Mouse (Mus musculus): ENCODE measurements around the gene Map7d3.
A peak's percentile ranks its signal among the peaks of the same experiment; 100 is the strongest.

The Map7d3 gene

DNA sequence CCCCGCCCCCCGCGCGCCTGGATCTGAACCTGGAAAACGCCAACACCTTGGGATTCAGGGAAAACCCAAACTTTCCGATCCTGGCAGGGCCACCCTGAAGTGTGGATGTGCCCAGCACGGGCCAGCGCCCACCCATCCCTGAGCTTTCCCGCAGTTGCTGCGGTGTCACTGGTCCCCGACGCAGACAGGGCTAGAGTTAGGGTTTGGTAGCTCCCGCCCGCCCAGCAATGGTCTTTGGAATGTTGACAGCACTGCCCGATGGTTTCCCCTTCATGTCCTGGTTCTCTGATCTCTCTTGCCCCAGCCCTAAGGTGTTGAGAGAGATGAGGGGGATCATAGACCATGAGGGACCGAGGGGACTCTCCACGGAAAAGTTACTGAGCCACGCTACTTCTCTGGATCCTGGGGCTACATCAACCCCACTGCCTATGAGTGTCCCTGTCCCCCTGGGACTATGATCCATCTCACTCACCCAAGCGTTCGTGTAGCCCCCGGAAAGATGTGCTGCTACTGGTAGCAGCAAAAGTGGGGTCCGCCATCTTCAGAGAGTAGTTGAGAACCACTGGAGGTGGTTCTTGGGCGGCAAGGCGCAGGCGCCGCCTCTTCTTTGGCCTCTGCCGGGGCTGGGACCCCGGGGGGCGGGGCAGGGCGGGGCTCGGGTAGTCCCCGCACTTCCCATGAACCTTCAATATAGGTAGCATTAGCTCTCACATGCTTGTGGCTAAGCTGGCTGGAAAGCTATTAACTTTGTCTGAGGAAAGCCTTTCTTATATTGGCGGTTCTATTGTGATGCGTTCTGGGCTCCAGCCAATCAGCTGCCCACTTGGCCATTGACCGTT is at the start of gene Map7d3:
Gene Map7d3, minus strand, starts transcription at position 562 of the 839 bp plus-strand sequence.
- DNase-seq (ENCODE audit: extremely low spot score) = peak; percentile 29

DNA sequence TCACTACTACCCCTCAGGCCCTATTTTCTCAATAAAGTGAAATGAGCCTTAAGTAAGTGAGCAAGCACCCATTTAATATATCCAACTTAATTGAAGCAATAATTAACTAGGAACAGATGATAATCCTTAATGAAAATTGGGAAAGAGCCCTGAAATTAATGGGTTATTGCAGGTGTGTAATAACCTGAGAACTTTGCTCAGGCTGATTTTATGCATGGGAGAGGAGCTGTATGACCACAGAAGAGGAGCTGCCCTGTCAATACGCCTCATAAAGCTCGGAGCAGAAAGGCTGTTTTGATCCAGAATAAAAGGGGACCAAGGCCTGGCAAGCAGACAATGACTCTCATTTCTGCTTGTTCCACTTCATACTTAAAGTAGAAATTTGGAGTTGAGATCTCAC is 47.7 kb upstream of the Map7d3 start, which contains the start of gene Adgrg4:
Gene Adgrg4, plus strand, starts transcription at position 301 of the 400 bp plus-strand sequence.
- DNase-seq (ENCODE audit: extremely low spot score) = no peak

DNA sequence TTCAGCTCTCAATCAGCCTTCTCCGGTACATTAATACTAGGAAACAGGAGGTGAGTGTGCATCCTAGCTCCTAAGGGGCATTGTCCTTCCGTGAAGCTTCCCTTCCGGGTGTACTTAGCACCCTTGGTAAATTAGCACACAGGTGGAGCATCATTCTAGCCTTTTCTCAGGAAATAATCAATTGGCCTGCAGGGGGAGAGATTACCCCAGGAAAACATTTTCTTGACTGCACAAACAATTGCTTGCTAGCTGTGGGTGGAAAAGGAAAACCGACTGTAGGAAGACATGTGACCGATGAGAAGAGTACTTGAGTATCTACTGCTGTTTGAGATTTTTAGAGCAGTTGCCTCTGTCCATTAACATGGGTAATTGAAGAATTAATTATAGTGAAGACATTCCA is 19.1 kb upstream of the Map7d3 start:
- no peak for DNase-seq (ENCODE audit: extremely low spot score)

DNA sequence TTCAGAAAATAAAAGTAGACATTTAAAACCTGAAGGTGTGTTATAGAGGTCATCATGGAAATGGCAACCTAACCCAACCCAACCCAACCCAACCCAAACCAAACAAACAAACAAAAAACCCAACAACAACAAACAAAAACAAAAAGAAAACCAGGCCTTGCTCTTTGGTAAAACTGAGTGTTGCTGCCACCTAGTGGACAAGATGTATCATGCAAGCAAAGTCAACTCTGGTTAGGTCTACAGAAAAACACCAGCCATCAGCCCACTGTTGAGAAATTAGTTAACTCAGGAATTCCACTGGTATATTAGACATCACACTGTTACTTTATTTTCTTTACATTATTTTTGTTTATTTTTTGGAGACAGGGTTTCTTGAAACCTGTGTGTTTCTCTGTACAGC is 17.2 kb upstream of the Map7d3 start:
- peak; percentile 4 for DNase-seq (ENCODE audit: extremely low spot score)

DNA sequence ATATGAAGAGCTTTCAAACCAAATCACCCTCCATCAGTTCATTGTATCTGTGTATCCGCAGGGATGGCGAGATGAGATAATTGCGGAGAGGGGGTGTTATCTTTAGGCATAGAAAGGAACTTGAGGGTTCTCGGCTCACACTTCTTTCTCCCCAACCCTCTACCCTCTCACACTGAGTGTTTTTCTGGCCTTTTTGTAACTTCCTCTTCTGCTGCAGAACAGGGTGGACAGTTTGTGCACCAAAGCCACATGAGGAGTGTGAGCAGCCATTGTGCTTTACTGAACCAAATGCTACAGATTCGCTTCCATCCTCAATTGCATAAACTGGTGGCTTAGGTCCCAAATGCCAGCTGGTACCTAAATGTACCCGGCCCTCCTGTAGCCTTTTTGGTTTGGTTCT is 13.7 kb upstream of the Map7d3 start:
- DNase-seq (ENCODE audit: extremely low spot score) = no peak

DNA sequence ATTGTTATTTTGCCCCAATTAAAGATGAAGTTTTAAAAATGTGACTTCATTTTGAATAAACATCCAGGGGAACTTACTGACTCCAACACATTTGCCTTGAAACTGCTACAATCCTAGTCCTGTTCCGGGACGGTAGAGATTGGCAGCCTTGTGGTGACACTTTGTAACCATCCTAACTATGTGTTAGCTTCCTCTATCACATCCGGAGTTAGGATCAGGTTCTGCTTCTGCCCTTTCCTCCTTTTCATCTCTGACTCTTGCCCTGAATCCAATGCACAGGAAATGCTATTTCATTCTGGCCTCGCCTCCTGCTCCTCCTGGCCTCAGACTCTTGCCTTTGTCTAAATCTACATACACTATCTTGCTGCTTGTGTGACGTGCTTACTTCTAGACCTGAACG is 5.4 kb upstream of the Map7d3 start:
- no peak for DNase-seq (ENCODE audit: extremely low spot score)

DNA sequence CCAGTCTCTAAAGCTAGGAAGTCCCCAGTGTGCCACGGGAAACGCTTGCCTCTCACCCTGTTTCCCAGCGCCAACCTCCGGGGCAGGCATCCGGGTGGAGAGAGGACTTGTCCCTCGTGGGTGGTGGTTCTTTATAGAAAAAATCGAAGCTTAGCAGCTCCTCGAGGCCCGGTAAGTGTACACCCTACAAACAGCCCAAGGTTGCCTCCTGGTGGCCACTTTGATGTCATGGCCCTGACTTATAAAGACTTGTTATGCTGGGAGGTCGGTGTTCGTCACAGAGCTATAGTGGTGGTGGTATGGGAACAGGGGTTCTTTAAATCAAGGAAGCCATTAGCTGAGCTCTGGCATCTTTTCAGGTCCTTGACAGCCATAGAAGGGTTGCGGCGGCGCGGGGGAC is 30.9 kb downstream of the Map7d3 start:
- peak; percentile 22 for DNase-seq (ENCODE audit: extremely low spot score)

DNA sequence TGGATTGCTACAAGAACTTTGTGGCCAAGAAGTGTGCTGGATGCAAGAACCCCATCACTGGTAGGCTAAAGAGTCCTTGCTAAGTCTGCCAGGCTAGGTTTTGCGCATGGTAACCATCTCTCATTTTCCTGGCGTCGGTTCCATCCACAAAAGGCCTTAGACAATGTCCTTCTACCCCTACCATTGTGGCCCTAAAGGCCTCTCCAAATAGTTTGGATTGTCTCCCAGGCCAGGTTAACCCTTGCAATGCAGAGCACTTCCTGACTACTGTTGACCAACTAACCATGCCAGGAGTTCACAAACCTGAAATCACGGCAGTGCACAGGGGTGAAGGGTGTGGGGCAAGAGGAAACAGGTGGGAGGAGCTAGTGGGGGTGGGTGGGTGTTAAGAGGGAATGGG is 31.5 kb downstream of the Map7d3 start:
- no peak for DNase-seq (ENCODE audit: extremely low spot score)

DNA sequence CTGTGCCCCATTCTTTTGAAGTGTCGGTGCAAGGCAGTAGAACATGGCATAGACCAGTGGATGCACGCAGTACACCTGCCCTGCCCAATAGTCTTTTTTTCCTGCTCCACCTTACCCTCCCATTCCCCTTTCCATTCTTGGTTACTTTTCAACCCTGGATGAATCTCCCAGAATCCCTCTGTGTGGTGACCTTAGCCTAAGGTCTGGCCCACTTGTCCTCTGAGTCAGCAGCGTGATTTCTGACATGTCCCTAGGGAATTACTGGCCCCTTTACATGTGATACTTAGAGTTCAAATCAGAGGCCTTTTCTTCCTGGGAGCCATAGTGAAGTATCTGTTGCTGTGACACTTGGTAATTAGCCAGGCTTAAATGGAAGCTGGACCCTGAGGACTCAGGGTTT is 34.6 kb downstream of the Map7d3 start:
- no peak for DNase-seq (ENCODE audit: extremely low spot score)

DNA sequence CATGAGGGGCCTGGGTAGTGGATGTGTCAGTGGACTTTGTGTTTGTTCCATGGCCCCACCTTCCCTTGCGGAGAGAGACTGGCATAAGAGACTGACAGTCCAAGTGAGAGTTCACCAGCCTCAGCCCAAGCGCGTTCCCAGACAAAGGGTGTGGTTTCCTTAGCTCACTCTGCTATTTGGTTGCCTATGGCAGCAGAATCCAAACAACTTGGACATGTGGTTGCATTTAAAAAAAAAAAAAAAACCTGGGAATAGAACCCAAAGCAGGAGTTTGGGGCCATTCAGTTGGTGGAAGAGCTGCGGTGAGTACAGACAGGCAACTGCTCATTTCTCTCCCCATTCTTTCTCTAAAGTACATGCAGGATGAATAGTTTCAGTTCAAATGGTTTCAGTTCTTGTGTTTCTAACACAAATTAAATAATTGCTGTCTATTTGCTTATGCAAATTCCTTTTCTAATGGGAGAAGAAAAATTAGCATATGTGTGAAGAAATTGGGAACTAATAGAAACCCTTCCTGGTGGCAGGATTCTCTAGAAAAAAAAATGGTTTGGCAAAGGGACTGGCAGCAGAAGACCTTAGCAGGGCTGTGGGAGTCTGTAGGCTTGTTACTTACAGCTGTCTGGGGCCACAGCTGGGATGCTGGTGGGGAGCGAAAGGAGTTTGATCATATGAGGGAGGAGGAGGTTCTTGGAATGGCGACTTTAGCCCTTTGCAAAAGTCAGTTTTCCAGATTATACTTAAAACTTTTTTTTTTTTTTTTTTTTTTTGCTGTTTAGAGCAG is 35.7 kb downstream of the Map7d3 start:
- DNase-seq (ENCODE audit: extremely low spot score) = no peak

DNA sequence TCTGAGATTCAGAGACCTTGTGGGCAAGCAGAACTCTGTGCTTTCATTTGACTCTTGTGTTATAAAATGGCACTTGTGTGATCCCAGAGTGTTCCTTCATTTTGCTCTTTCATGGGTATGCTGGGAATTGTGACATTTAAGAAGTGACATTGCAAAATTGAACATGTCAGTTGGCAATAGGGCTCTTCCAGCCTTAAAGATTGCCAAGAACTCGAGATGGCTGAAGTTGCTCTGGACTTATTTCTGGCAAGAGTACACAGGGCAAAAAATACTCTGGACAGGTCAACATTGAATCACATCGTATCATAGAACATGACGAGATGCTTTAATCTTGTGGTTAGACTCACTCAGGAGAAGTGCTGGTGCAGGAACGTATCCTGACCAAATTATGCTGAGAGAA is 48.8 kb downstream of the Map7d3 start:
- DNase-seq (ENCODE audit: extremely low spot score) = no peak

DNA sequence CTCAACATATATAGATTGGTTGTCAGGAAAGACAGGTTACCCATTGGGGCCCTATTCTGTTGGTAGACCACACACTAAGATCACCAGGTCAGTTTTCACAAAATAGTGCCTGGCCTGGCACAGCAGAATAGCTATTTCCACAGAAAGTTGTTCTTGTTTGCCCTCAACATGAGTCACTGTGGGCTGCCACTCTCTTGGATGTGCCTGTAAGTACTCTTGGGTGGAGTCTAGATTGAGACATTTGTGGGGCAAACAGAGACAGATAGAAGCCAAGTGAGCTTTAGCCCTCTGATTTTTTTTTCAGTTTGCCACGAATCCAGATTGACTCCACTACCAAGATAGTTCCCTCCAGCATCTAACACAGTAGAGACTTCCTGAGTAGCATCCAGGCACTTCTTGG is 50.4 kb downstream of the Map7d3 start:
- DNase-seq (ENCODE audit: extremely low spot score) = no peak

DNA sequence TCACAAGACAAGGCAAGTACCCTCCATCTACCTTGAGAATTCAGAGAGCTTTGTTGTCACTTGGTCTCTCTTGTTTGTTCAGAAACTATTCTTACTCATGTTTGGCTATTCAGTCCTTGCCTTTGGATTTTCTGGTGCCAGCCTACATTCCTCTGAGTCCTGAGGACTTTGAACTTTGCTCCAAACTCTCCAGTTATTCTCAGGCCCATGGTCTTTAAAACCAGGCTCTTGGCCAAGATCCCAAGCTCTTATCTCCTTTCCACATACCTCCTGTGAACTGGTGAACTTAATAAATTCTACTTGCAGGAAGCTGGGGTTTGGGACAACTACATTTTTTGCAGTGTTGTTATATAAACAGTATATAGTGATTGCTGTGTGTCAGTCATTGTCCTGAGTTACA is 52.3 kb downstream of the Map7d3 start:
- DNase-seq (ENCODE audit: extremely low spot score) = no peak

DNA sequence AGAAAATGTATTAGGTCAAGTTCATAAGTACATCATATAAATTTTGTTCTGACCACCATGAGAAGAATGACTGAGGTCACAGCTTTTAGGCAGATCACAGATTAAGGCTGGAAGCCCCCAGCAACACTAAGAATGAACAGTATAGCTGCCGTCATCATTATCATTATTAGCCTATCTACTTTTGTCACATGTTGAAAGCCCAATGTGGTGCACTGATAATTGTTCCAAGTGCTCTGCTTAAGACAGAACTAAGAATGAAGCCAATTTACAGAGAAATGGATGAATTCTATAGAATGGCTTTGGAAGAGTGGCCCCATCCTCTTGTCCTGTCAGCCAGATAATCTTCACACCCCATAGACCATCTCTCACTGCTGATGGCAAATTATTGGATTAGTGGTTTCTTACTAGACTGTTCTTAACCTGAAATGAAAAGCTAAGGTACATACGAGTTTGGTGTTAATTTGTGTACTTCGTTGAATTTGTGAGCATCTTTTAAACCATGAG is 61.8 kb downstream of the Map7d3 start:
- no peak for DNase-seq (ENCODE audit: extremely low spot score)

DNA sequence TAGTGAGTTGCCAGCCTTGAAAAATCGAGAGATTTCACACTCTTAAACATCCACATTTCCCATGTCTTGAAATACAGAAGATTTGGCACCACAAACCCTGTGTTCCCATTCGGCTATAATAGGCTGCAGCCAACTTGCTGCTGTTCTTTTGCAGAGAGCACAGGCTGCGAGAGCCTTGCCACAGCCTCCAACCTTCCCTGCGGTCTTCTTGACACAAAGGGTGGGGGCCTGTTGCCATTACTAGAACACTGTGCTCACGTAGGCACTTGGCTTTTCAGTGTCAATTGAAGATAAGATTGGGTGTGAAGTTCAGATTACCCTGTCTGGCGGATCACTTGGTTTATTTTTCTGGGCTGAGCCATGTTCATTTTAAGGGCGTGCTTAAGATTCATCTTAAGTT is 65.8 kb downstream of the Map7d3 start:
- no peak for DNase-seq (ENCODE audit: extremely low spot score)

DNA sequence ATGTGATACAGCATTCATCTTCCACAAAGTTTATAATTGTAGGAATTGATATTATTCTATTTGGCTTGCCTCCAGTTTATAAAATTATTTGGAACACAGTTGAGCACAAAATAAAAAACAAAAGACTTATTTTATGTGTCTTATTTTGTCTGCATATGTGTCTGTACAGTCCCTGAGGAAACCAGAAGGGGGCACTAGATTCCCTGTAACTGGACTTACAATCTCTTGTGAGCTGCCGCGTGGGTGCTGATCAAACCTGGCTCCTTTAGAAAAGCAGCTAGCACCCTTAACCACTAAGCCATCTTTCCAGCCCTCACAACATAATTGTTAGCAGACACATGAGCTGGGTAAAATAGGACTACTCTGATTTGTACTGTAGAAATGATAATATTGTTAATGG is 66.5 kb downstream of the Map7d3 start:
- DNase-seq (ENCODE audit: extremely low spot score) = no peak

DNA sequence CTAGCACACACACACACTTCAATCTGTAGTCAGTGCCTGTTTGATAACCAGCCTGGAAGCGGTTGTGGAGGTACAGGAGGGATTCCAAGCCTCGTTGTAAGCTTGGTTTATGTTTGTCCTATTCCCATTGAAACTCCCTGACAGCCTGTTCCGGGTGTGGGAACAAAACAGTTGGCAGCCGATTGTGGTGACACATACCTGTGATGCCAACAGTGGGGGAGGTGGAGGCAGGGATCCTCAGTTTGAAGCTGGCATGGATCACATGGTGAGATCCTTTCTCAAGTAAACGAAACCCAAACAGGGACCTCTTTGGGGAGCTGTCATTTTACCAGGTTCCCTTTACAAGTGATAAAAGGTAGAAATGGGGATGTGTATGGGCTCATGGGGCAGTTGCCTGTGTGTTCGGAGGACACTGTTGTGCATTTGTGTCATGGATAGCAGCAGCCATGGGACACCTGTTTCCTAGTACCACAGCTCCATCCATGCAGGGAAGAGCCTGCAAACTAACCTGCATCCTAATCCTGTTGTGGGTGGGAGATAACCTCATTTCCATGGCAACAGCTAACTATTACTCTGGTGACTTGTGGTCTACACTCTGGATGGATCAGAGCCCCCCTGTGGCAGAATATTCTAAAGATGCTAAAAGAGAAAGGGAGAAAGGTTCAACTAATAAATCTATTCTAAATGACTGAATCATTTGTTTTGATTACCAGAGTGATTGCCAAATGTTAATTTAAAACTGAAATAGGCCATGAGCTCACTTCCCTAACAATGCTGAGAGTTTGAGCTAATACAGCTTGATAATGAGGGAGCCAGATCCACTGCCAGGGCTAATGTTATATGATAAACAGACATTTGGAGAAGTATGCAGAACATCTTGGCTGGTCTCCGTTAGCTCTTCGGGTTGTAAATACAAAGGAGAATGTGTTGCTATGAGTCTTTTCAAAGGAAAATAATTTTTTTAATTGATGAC is 68.5 kb downstream of the Map7d3 start:
- DNase-seq (ENCODE audit: extremely low spot score) = no peak

DNA sequence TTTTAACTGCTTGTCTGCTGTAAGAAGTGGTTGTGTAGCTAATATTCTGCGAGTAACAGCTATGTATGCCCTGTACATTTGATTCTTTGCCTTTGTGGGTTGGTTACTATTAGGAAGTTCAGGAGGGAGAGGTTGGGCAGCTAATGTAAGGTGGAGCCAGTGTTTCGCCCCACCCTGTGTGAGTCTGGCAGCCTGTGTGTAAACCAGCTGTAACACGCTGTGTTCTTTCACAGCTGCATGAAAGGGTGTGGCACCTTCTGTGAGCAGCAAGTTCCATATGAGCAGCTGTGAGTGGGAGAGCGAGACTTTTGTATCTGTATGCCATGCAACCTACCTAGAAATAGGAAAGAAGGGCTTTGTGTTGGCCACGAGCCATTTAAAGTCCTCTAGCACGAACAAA is 70.0 kb downstream of the Map7d3 start:
- DNase-seq (ENCODE audit: extremely low spot score) = no peak

DNA sequence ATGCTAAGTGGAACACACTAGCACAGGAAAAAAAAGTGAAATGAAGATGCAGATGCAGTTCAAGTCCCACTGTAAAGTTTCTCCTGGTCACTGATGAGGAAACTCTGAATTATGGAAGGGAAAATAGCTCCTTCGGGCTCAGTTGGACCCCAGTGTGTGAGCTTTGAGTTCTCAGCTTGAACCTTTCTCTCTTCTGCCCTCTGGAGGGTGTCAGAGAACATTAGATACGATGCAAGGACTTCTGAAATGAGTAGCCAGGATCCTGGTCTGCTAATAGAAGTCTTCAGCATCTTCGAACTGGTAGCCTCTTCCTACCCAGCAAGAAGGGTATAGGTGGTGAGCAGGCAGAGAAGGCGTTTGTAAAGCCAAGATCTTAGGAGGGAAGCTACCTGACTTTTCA is 70.6 kb downstream of the Map7d3 start:
- no peak for DNase-seq (ENCODE audit: extremely low spot score)
